26 mouse cellular contexts compared by ENCODE assay signal in genomic region chr2:67505457-67505856, GRCm38 (mm10). TPM values are rescaled to one million over a fixed set of nuclear protein-coding genes. Genes with fewer than 3 reads are reported as not detected.
DNase-seq lines count a peak whose midpoint lies in the region; TF ChIP-seq lines count a peak whose summit lies in the region.
"Had no signal": no experiment of that assay in that cellular context is flagged by ENCODE, and none has a peak within 500 bp of the region (broad histone marks: within the 10 kb centered on the region; RNA-seq: fewer than 3 reads in every experiment).

No protein-coding gene starts in this region.

- TF ChIP-seq CTCF in left cerebral cortex, adult 2 months (IDR thresholded peaks at IDR 0.05) = no peak

- DNase-seq in gastrocnemius, adult 18-20 months (ENCODE audit: low spot score) = peak; percentile 38
- DNase-seq in gastrocnemius, postnatal 10 days = no peak
- peak; percentile 42 for DNase-seq in heart, adult 8-10 months (ENCODE audit: low spot score)
- no peak for DNase-seq in heart, postnatal 14 days
- peak; percentile 16 to 76 for DNase-seq in left cerebral cortex, postnatal 25 days (ENCODE audit: low spot score in 2 of 2)
- DNase-seq in left cerebral cortex, adult 2 months (ENCODE audit: extremely low spot score in 1 of 2, low spot score in 2 of 2) = no peak
- DNase-seq in telencephalon, adult 2 months (ENCODE audit: low read depth, low spot score) = peak; percentile 50
- no peak for DNase-seq in urinary bladder, adult 2 months (ENCODE audit: low spot score)
- DNase-seq: adrenal gland, postnatal 14 days; cerebellum, adult 18-20 months; cerebellum, adult 9-11 months; cerebellum, postnatal 36 days; gastrocnemius, postnatal 25 days; kidney, adult 18-20 months had no signal

- H3K4me3 ChIP-seq in left cerebral cortex, adult 2 months = no peak overlapping the region
- H3K4me3 ChIP-seq: embryonic facial prominence, embryonic 13.5 days; forebrain, embryonic 12.5 days; heart, embryonic 15.5 days; hindbrain, embryonic 10.5 days; intestine, embryonic 15.5 days had no signal

- no peak overlapping the region; the same call in 1 of the 2 replicates for H3K27ac ChIP-seq in left cerebral cortex, adult 2 months
- H3K27ac ChIP-seq: embryonic facial prominence, embryonic 13.5 days; forebrain, embryonic 12.5 days; heart, embryonic 15.5 days; hindbrain, embryonic 10.5 days; hindbrain, embryonic 14.5 days; intestine, embryonic 15.5 days had no signal

- intact Hi-C loops in heart, postnatal 14 days (cut with DNase I) = no loop called here
- intact Hi-C loops in left cerebral cortex, postnatal 25 days (cut with DNase I) = no loop called here
- intact Hi-C loops in left cerebral cortex, adult 2 months (cut with DNase I) = no loop called here

RNA-seq across cellular contexts. Expression of gene Xirp2, which starts 59.7 kb away (rescaled TPM):
- total RNA-seq in gastrocnemius, adult 18-20 months (2021) = 1,000 to 10,000 TPM; 1,079 to 1,082 TPM
- 100 to 1,000 TPM; 286 to 322 TPM for total RNA-seq in gastrocnemius, postnatal 10 days (2021)
- 100 to 1,000 TPM; 302 to 452 (median 427) TPM for total RNA-seq in heart, adult 8-10 months (2022)
- total RNA-seq in heart, postnatal 14 days (2021) = 100 to 1,000 TPM; 121 to 140 TPM
- under 1 TPM in 1 of 2 experiments, not detected in 1; 0.07 TPM for total RNA-seq in left cerebral cortex, postnatal 25 days (2021)
- total RNA-seq in left cerebral cortex, adult 2 months (2021) = under 1 TPM; 0.05 TPM
- not detected in 2 replicates for polyA plus RNA-seq in urinary bladder, adult 2 months (2012; rRNA removed)
- total RNA-seq: adrenal gland, postnatal 14 days; granulocyte monocyte progenitor cell, adult 5-6 weeks; MEL had no signal
- polyA plus RNA-seq: activated CD4-positive, CD25-positive, alpha-beta regulatory T cell, adult 4 months; C2C12; embryonic facial prominence, embryonic 13.5 days; forebrain, embryonic 12.5 days; forebrain, embryonic 16.5 days; hindbrain, embryonic 10.5 days; hindbrain, embryonic 14.5 days; intestine, embryonic 15.5 days; Patski had no signal

Comparison
In these comparisons a context has a peak if more than half of its experiments do, and no peak if none do; other contexts are left out.
1. DNase-seq: peak in gastrocnemius, adult 18-20 months (single experiment), heart, adult 8-10 months (single experiment), left cerebral cortex, postnatal 25 days (2 of 2) and telencephalon, adult 2 months (single experiment); none in gastrocnemius, postnatal 10 days (single experiment), heart, postnatal 14 days (0 of 2), left cerebral cortex, adult 2 months (0 of 2) and urinary bladder, adult 2 months (single experiment).
2. RNA of gene Xirp2, which starts 59.7 kb away (total RNA-seq): 1,079 to 1,082 TPM in gastrocnemius, adult 18-20 months, 302 to 452 TPM in heart, adult 8-10 months, 286 to 322 TPM in gastrocnemius, postnatal 10 days and 121 to 140 TPM in heart, postnatal 14 days; 0.07 TPM in left cerebral cortex, postnatal 25 days and 0.05 TPM in left cerebral cortex, adult 2 months; every median in the first group is over 100 times any median in the second.